Mouse (Mus musculus) urinary bladder, postnatal 14 days (tissue): ENCODE measurements around the gene Cnot3.
A peak's percentile ranks its signal among the peaks of the same experiment; 100 is the strongest.
"Not testable (repeated sequence)": the region's sequence is repeated elsewhere in the genome, so short reads cannot be mapped to it uniquely, and the experiment has no call there.

Experiments
- DNase-seq: peaks from one replicate; pipeline ENCODE4 v3.0.0; 2021; ENCODE audit warnings: low spot score

The Cnot3 gene

DNA sequence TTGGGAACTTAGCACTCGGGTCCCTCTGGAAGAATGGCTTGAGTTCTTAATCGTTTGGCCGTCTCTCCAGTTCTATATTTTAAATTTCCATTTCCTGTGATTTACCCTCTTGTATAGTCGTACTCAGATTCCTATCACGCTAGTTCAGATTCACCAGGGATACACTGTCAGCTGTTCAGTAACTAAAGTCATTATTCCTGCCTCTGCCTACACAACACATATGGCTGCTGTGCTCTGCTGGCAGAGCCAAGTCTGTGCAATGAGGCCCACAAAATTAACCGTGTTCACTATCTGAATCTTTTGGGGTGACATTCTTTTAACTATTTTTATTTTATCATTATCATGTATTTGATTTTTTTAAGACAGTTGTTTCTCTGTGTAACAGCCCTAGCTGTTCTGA, 53.4 kb downstream of the Cnot3 start:
- no peak for DNase-seq

DNA sequence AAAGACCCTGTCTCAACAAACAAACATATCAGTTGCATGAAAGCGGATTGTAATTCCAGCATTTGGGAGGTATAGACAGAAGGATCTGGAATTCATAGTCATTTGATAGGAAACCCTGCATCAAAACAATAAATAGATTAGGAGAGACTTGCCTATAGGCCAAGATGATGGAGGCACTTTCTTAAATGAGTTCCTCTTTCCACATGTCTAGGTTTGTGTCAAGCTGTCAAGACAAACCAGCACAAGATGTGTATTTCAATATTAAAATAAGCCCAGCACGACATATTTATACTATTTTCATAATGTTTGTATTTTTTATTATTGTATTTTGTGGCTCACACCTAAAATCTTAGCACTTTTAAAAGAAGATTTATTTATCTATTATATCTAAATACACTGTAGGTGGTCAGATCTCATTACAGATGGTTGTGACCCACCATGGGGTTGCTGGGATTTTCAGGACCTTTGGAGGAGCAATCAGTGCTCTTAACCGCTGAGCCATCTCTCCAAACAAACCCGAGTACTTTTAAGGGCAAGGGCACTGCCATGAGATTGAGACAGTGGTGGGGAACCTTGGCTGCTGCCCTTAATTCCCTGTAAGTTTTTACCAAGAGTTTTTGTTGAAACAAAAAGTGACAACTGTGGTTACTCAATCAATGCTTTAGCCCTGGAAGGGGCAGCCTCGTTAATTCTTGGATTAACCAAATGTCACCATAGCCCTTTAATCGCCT, 58.2 kb downstream of the Cnot3 start:
- no peak for DNase-seq

- DNase-seq: peak; percentile 97
These were observed 58.9 kb downstream of the Cnot3 start, which contains the start of gene Rps9 for GRCm38 (mm10) chr7:3703879-3704441. Gene Rps9, plus strand, starts transcription at chr7:3703993.

GRCm38 (mm10) chr7:3704475-3704874, 59.4 kb downstream of the Cnot3 start:
- no peak for DNase-seq

GRCm38 (mm10) chr7:3705461-3705860, 60.4 kb downstream of the Cnot3 start:
- not testable (repeated sequence) for DNase-seq

DNA sequence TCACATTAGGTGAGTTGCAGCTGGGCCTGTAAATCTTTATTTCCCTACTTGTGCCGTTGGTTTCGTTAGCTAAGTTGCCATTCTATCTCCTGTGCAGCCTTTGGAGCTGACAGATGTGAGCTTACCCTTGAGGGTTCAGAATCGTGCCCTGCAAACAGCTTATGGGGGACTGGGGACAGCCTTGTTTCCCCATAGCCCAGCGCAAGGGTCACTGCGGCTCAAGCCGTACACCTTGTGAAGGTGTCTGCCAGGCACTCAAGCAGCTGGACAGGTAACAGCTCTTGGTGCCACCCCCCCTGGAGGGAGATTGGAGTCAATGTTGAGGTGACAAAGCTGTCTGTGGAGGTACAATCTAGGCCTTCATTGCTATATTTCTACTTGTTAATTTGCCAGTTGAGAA, 60.8 kb downstream of the Cnot3 start:
- no peak for DNase-seq

DNA sequence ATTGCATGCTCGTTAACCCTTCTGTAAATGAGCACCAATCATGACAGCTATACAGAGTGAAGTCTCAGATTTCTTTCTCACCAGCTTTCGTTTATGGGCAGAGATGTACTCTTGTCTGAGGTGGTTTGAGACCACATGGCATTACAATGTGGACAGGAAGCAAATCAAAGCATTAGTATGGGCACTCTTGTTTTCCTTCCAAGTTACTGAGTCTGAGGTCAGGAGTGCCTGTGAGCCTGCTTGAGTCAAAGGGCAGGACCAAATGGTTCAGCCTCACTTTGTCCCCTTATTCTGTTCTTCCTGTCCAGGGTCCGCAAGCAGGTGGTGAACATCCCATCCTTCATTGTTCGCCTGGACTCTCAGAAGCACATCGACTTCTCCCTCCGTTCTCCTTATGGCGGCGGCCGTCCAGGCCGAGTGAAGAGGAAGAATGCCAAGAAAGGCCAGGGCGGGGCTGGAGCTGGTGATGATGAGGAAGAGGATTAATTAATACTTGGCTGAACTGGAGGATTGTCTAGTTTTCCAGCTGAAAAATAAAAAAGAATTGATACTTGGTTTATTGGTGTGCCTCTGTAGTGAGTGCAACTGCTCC, 61.4 kb downstream of the Cnot3 start:
- DNase-seq: no peak

DNA sequence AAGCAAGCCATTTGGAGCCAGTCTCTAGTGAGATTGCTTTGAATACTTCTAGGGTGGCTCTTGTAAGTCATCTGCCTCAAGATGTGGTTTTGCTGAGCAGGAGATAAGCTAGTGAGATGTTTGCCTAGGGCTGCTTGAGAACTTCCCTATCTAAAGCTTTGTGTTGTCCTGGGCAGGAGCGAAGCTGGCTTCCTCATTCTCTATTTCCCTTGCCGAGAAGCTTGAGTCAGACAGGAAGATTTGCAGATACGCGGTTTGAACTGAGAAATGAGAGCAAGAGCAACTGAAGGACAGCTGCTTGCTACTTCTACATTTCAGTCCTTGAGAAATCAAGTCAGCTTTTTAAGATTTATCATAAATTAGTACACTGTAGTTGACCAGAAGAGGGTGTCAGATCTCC, 62.0 kb downstream of the Cnot3 start:
- DNase-seq: peak; percentile 9

DNA sequence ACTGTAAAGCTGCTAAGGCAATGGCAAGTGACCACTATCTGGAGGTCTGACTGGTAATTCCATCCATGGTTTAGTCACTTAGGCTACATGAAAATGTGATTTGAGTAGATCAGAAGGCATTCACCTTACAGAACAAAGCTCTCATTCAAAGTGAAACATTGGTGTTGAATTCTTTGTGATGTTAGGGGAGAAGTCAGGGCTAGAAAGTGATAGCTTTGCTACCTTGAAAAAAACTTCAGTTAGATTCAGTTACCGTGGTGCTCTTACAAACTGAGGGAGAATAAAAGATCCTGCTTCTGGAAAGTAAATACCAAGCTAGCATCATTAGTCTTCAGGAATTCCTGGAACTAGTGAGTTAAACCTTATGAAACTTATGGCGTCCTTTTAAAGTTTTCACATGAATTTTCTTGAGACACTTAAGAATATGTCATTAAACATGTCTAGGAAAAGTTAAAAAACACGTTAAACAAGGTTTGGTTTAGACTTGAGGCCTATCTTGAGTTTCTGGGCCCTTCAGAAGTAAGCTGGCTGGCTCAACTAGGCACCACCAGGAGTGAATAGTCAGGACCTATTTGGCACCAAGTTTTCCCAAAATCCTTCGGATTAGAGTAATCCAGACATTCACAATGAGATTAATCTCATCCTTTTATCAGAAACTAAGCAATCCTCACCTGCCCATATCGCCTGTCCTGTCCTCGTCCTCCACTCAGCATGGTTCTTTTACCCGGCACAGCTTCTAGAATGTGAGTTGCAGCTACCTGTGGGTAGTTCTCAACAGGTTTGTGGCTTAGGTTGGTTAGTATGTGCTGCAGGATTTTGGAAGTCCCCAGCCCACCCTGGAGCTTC, 62.7 kb downstream of the Cnot3 start:
- no peak for DNase-seq

DNA sequence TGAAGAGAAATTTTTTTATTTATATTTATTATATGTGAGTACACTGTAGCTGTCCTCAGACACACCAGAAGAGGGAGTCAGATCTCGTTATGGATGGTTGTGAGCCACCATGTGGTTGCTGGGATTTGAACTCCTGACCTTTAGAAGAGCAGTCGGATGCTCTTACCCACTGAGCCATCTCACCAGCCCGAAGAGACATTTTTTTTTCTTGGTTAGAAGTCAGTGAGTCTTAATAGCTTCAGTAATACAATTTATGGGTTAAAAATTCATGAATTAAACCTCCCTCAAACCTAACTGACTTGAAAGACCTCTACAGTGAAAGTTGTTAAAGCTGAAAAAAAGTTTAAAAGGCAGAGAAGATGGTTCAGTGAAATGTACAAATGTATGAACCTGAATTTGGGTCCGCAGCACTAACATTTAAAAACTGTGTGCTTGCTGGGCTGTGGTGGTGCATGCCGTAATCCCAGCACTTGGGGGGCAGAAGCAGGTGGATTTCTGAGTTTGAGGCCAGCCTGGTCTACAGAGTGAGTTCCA, 63.4 kb downstream of the Cnot3 start:
- DNase-seq: not testable (repeated sequence)

DNA sequence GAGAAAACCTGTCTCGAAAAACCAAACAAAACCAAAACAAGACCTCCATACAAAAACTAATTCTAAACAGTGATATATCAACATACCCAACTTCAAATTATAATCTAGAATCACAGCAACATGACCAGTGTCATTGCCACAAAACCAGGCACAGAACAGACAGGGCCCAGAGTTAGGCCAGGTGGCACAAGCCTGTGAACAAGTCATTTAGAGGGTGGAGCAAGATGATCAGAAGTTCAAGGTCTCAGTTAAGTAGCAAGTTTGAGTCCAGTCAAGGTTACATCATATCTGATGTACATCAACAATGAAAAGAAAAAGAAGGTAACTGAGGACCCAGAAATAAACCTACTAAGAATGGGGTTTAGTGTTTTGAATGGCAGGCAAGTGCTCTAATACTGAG, 63.9 kb downstream of the Cnot3 start:
- no peak for DNase-seq
